Comparison of ENCODE assay signal across 13 mouse cellular contexts in genomic region chr13:98317911-98318310, GRCm38 (mm10). TPM values are rescaled to one million over a fixed set of nuclear protein-coding genes. Genes with fewer than 3 reads are reported as not detected.
A peak's percentile ranks its signal among the peaks of the same experiment; 100 is the strongest.
DNase-seq lines count a peak whose midpoint lies in the region; ATAC-seq and TF ChIP-seq lines count a peak whose summit lies in the region.
"Had no signal": no experiment of that assay in that cellular context is flagged by ENCODE, and none has a peak within 500 bp of the region (broad histone marks: within the 10 kb centered on the region; RNA-seq: fewer than 3 reads in every experiment).

No protein-coding gene starts in this region.

- no peak for TF ChIP-seq EP300 in stomach, postnatal 0 days (optimal IDR thresholded peaks at IDR 0.05)

- peaks cover 23% of the 10 kb centered on the region for H3K36me3 ChIP-seq in heart, embryonic 14.5 days (ENCODE audit: control insufficient read depth, insufficient read depth, low read length)
- peaks cover 5% of the 10 kb centered on the region for H3K36me3 ChIP-seq in embryonic facial prominence, embryonic 12.5 days
- peaks cover 22% of the 10 kb centered on the region for H3K36me3 ChIP-seq in liver, embryonic 13.5 days
- H3K36me3 ChIP-seq in stomach, postnatal 0 days (ENCODE audit: control insufficient read depth, insufficient read depth, low read length): no peaks in the 10 kb centered on the region

- ATAC-seq in heart, embryonic 14.5 days (ENCODE audit: insufficient number of reproducible peaks, insufficient read depth, low FRiP score, low read depth): no peak
- ATAC-seq in embryonic facial prominence, embryonic 12.5 days (ENCODE audit: insufficient number of reproducible peaks, insufficient read depth, low FRiP score, low TSS enrichment): no peak
- ATAC-seq in liver, embryonic 13.5 days (ENCODE audit: low read depth): no peak
- ATAC-seq in CD4-positive, CD25-positive, alpha-beta regulatory T cell, adult 4 months: no peak
- ATAC-seq in stomach, postnatal 0 days (ENCODE audit: low FRiP score, low TSS enrichment): no peak

- TF ChIP-seq CTCF in stomach, postnatal 0 days (IDR thresholded peaks at IDR 0.05; ENCODE audit: low read depth): no peak

- no peaks in the 10 kb centered on the region for H3K27me3 ChIP-seq in heart, embryonic 14.5 days (ENCODE audit: control insufficient read depth, insufficient read depth, low read length)
- no peaks in the 10 kb centered on the region for H3K27me3 ChIP-seq in embryonic facial prominence, embryonic 12.5 days
- no peaks in the 10 kb centered on the region for H3K27me3 ChIP-seq in liver, embryonic 13.5 days
- no peaks in the 10 kb centered on the region for H3K27me3 ChIP-seq in stomach, postnatal 0 days (ENCODE audit: control insufficient read depth, insufficient read depth, low read length)

- H3K9me3 ChIP-seq in heart, embryonic 14.5 days (ENCODE audit: control insufficient read depth, low read length): no peaks in the 10 kb centered on the region
- H3K9me3 ChIP-seq in embryonic facial prominence, embryonic 12.5 days: no peaks in the 10 kb centered on the region
- no peaks in the 10 kb centered on the region for H3K9me3 ChIP-seq in liver, embryonic 13.5 days (replicated peaks)
- no peaks in the 10 kb centered on the region for H3K9me3 ChIP-seq in stomach, postnatal 0 days (ENCODE audit: control insufficient read depth, low read length)

- no peak overlapping the region for H3K27ac ChIP-seq in heart, embryonic 14.5 days (replicated peaks in 1 of 2; ENCODE audit: control insufficient read depth in 1 of 2, insufficient read depth in 1 of 2, low read depth in 2 of 2, low read length in 2 of 2)
- H3K27ac ChIP-seq in embryonic facial prominence, embryonic 12.5 days: no peak overlapping the region
- no peak overlapping the region for H3K27ac ChIP-seq in liver, embryonic 13.5 days
- no peak overlapping the region for H3K27ac ChIP-seq in stomach, postnatal 0 days (replicated peaks)

- no peak overlapping the region for H3K9ac ChIP-seq in heart, embryonic 14.5 days (ENCODE audit: low read length)
- H3K9ac ChIP-seq in embryonic facial prominence, embryonic 12.5 days: no peak overlapping the region
- 0 out of 2 replicates have a peak overlapping the region, but pooled peaks have one; percentile 97 for H3K9ac ChIP-seq in liver, embryonic 13.5 days
- no peak overlapping the region for H3K9ac ChIP-seq in stomach, postnatal 0 days (ENCODE audit: low read length)

- H3K4me3 ChIP-seq in heart, embryonic 14.5 days (ENCODE audit: control insufficient read depth in 1 of 2, insufficient read depth in 1 of 2, low read depth in 1 of 2, low read length in 2 of 2): no peak overlapping the region
- H3K4me3 ChIP-seq in embryonic facial prominence, embryonic 12.5 days: no peak overlapping the region
- peak overlapping the region; percentile 98; the same call in 1 of the 2 replicates for H3K4me3 ChIP-seq in liver, embryonic 13.5 days (replicated peaks)
- H3K4me3 ChIP-seq in stomach, postnatal 0 days (ENCODE audit: low read depth, low read length): no peak overlapping the region

- peak overlapping the region; percentile 71 for H3K4me2 ChIP-seq in heart, embryonic 14.5 days (ENCODE audit: low read length)
- peak overlapping the region; percentile 62 for H3K4me2 ChIP-seq in embryonic facial prominence, embryonic 12.5 days (replicated peaks)
- H3K4me2 ChIP-seq in liver, embryonic 13.5 days: peak overlapping the region; percentile 81
- no peak overlapping the region for H3K4me2 ChIP-seq in stomach, postnatal 0 days (replicated peaks; ENCODE audit: low read depth)

- DNase-seq in heart, adult 9 months (ENCODE audit: low spot score in 2 of 2): no peak
- DNase-seq in 3T3-L1 (ENCODE audit: low read depth, low spot score): peak; percentile 46
- DNase-seq in liver, embryonic 13.5 days: no peak
- DNase-seq in stomach, postnatal 0 days (ENCODE audit: low spot score): no peak
- DNase-seq in gastrocnemius, adult 18-20 months (ENCODE audit: low spot score): no peak
- DNase-seq: adrenal gland, adult 8-10 months; kidney, postnatal 4 days; retina, postnatal 1 day had no signal

- WGBS in heart, embryonic 14.5 days: 86% methylated on average over 6 of the region's 6 CpGs
- WGBS in embryonic facial prominence, embryonic 12.5 days: 90% methylated on average over 6 of the region's 6 CpGs
- 78% methylated on average over 6 of the region's 6 CpGs for WGBS in liver, embryonic 13.5 days (ENCODE audit: insufficient replicate concordance)
- 90% methylated on average over 6 of the region's 6 CpGs for WGBS in stomach, postnatal 0 days

- H3K4me1 ChIP-seq in heart, embryonic 14.5 days (ENCODE audit: control insufficient read depth in 2 of 2, insufficient read depth in 2 of 2, low read length in 2 of 2): peaks cover 0 to 16% of the 10 kb centered on the region in 2 experiments; a peak in 2 of 4 replicates
- peaks cover 9% of the 10 kb centered on the region for H3K4me1 ChIP-seq in embryonic facial prominence, embryonic 12.5 days
- H3K4me1 ChIP-seq in liver, embryonic 13.5 days (replicated peaks): peaks cover 29% of the 10 kb centered on the region
- no peaks in the 10 kb centered on the region; the same call in 1 of the 2 replicates for H3K4me1 ChIP-seq in stomach, postnatal 0 days (replicated peaks; ENCODE audit: control insufficient read depth, insufficient read depth)

RNA-seq across cellular contexts. Expression of gene Btf3, which starts 1.1 kb away (rescaled TPM):
- 400 and 431 TPM in 2 replicates for polyA plus RNA-seq in heart, embryonic 14.5 days (2014; fragmentation: Nextera tagmentation; extraction: Ambion mirVana)
- 731 and 771 TPM in 2 replicates for polyA plus RNA-seq in embryonic facial prominence, embryonic 12.5 days (2016; fragmentation: Nextera tagmentation; extraction: Ambion mirVana)
- polyA plus RNA-seq in liver, embryonic 13.5 days (2015; fragmentation: Nextera tagmentation; extraction: Ambion mirVana): 521 and 607 TPM in 2 replicates
- polyA plus RNA-seq in CD4-positive, CD25-positive, alpha-beta regulatory T cell, adult 4 months (2017; shearing (Covaris generic)): 100 to 1,000 TPM; 721 to 726 TPM
- 559 TPM in 2 replicates for polyA plus RNA-seq in stomach, postnatal 0 days (2015; fragmentation: Nextera tagmentation; extraction: Ambion mirVana)
- total RNA-seq in gastrocnemius, adult 18-20 months (2021): 100 to 1,000 TPM; 227 to 231 TPM

RNA-seq across cellular contexts. Expression of gene Foxd1, which starts 36.1 kb away (rescaled TPM):
- polyA plus RNA-seq in heart, embryonic 14.5 days (2014; fragmentation: Nextera tagmentation; extraction: Ambion mirVana): not detected in 2 replicates
- 9.5 and 9.9 TPM in 2 replicates for polyA plus RNA-seq in embryonic facial prominence, embryonic 12.5 days (2016; fragmentation: Nextera tagmentation; extraction: Ambion mirVana)
- polyA plus RNA-seq in liver, embryonic 13.5 days (2015; fragmentation: Nextera tagmentation; extraction: Ambion mirVana): not detected in 2 replicates
- polyA plus RNA-seq in CD4-positive, CD25-positive, alpha-beta regulatory T cell, adult 4 months (2017; shearing (Covaris generic)): not detected
- polyA plus RNA-seq in stomach, postnatal 0 days (2015; fragmentation: Nextera tagmentation; extraction: Ambion mirVana): not detected in 2 replicates
- total RNA-seq in gastrocnemius, adult 18-20 months (2021): under 1 TPM in 1 of 2 experiments, not detected in 1; 0.12 TPM
- polyA plus RNA-seq: testis, adult 2 months had no signal

RNA-seq across cellular contexts. Expression of gene Gm21976, which starts 38.2 kb away (rescaled TPM):
- not detected in 2 replicates for polyA plus RNA-seq in heart, embryonic 14.5 days (2014; fragmentation: Nextera tagmentation; extraction: Ambion mirVana)
- polyA plus RNA-seq in embryonic facial prominence, embryonic 12.5 days (2016; fragmentation: Nextera tagmentation; extraction: Ambion mirVana): not detected in 2 replicates
- not detected in 2 replicates for polyA plus RNA-seq in liver, embryonic 13.5 days (2015; fragmentation: Nextera tagmentation; extraction: Ambion mirVana)
- polyA plus RNA-seq in CD4-positive, CD25-positive, alpha-beta regulatory T cell, adult 4 months (2017; shearing (Covaris generic)): not detected
- not detected in 2 replicates for polyA plus RNA-seq in stomach, postnatal 0 days (2015; fragmentation: Nextera tagmentation; extraction: Ambion mirVana)
- not detected for total RNA-seq in gastrocnemius, adult 18-20 months (2021)
- total RNA-seq: adrenal gland, adult 8-10 months had no signal
- polyA plus RNA-seq: lung, adult 2 months had no signal

RNA-seq across cellular contexts. Expression of gene Ankra2, which starts 55.0 kb away (rescaled TPM):
- 19.2 and 24.1 TPM in 2 replicates for polyA plus RNA-seq in heart, embryonic 14.5 days (2014; fragmentation: Nextera tagmentation; extraction: Ambion mirVana)
- polyA plus RNA-seq in embryonic facial prominence, embryonic 12.5 days (2016; fragmentation: Nextera tagmentation; extraction: Ambion mirVana): 24.7 and 25.8 TPM in 2 replicates
- polyA plus RNA-seq in liver, embryonic 13.5 days (2015; fragmentation: Nextera tagmentation; extraction: Ambion mirVana): 7.6 and 9.3 TPM in 2 replicates
- 10 to 100 TPM; 21.3 to 24.5 TPM for polyA plus RNA-seq in CD4-positive, CD25-positive, alpha-beta regulatory T cell, adult 4 months (2017; shearing (Covaris generic))
- 20.5 and 20.6 TPM in 2 replicates for polyA plus RNA-seq in stomach, postnatal 0 days (2015; fragmentation: Nextera tagmentation; extraction: Ambion mirVana)
- total RNA-seq in gastrocnemius, adult 18-20 months (2021): 10 to 100 TPM; 14.6 to 15.5 TPM

RNA-seq across cellular contexts. Expression of gene Utp15, which starts 55.1 kb away (rescaled TPM):
- 16.2 TPM in 2 replicates for polyA plus RNA-seq in heart, embryonic 14.5 days (2014; fragmentation: Nextera tagmentation; extraction: Ambion mirVana)
- polyA plus RNA-seq in embryonic facial prominence, embryonic 12.5 days (2016; fragmentation: Nextera tagmentation; extraction: Ambion mirVana): 42.2 and 43.2 TPM in 2 replicates
- polyA plus RNA-seq in liver, embryonic 13.5 days (2015; fragmentation: Nextera tagmentation; extraction: Ambion mirVana): 17.8 and 22.0 TPM in 2 replicates
- polyA plus RNA-seq in CD4-positive, CD25-positive, alpha-beta regulatory T cell, adult 4 months (2017; shearing (Covaris generic)): 10 to 100 TPM; 22.6 to 26.6 TPM
- polyA plus RNA-seq in stomach, postnatal 0 days (2015; fragmentation: Nextera tagmentation; extraction: Ambion mirVana): 9.5 and 9.6 TPM in 2 replicates
- total RNA-seq in gastrocnemius, adult 18-20 months (2021): 1 to 10 TPM; 3.5 to 3.8 TPM

Comparison
In these comparisons a context has a peak if more than half of its experiments do, and no peak if none do; other contexts are left out.
1. RNA of gene Foxd1, which starts 36.1 kb away (polyA plus RNA-seq): 9.5 to 9.9 TPM in embryonic facial prominence, embryonic 12.5 days; not detected in CD4-positive, CD25-positive, alpha-beta regulatory T cell, adult 4 months, not detected in heart, embryonic 14.5 days, not detected in liver, embryonic 13.5 days and not detected in stomach, postnatal 0 days; every median in the first group is over 10 times any median in the second.